In the genomic region with DNA sequence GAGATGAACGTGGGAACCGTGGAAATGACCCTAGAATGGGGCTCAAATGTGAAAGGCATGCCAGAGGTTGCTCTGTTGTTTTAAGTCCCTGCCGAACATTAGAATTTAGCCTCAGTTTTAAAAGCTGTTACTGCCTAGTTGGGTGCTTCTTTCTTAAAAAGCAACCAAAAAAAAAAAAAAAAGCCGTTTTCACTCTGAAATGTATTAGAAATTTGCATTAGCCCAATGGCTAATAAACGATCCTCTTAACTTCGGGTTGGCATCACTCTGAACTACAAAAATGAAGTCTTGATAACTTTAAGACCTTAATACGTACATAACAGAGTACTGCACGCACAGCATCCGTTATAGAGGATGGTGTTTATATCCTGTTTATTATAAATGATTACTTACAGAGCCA, we compare ENCODE assay signal across 8 mouse cellular contexts. TPM values are rescaled to one million over a fixed set of nuclear protein-coding genes. Genes with fewer than 3 reads are reported as not detected.
DNase-seq lines count a peak whose midpoint lies in the region; ATAC-seq and TF ChIP-seq lines count a peak whose summit lies in the region.

No protein-coding gene starts in this region.

- H3K9me3 ChIP-seq in heart, embryonic 11.5 days (replicated peaks; ENCODE audit: control insufficient read depth, low read length) = no peaks in the 10 kb centered on the region
- H3K9me3 ChIP-seq in forebrain, embryonic 15.5 days = no peaks in the 10 kb centered on the region
- peaks cover 3% of the 10 kb centered on the region; the same call in 1 of the 2 replicates for H3K9me3 ChIP-seq in liver, postnatal 0 days (ENCODE audit: low read length)

- peak overlapping the region; percentile 94 for H3K4me3 ChIP-seq in heart, embryonic 11.5 days (ENCODE audit: low read depth, low read length)
- H3K4me3 ChIP-seq in forebrain, embryonic 15.5 days = peak overlapping the region; percentile 91
- H3K4me3 ChIP-seq in liver, postnatal 0 days (ENCODE audit: low read depth, low read length) = peak overlapping the region; percentile 95

- H3K4me1 ChIP-seq in heart, embryonic 11.5 days (ENCODE audit: control insufficient read depth, insufficient read depth, low read length) = peaks cover 2% of the 10 kb centered on the region
- peaks cover 17% of the 10 kb centered on the region for H3K4me1 ChIP-seq in forebrain, embryonic 15.5 days
- H3K4me1 ChIP-seq in liver, postnatal 0 days (ENCODE audit: insufficient read depth) = peaks cover 8% of the 10 kb centered on the region; the same call in 1 of the 2 replicates

- H3K4me2 ChIP-seq in heart, embryonic 11.5 days = peak overlapping the region; percentile 92
- peak overlapping the region; percentile 55 for H3K4me2 ChIP-seq in forebrain, embryonic 15.5 days (replicated peaks)
- peak overlapping the region; percentile 100 for H3K4me2 ChIP-seq in liver, postnatal 0 days (ENCODE audit: low read depth, low read length)

- TF ChIP-seq CTCF in liver, postnatal 0 days (IDR thresholded peaks at IDR 0.05; ENCODE audit: low read depth) = no peak

- peak overlapping the region; percentile 99 for H3K27ac ChIP-seq in heart, embryonic 11.5 days (ENCODE audit: low read depth, low read length)
- H3K27ac ChIP-seq in forebrain, embryonic 15.5 days (replicated peaks) = peak overlapping the region; percentile 100
- H3K27ac ChIP-seq in liver, postnatal 0 days (ENCODE audit: low read depth) = peak overlapping the region; percentile 99

- intact Hi-C loops in heart, postnatal 14 days (cut with DNase I) = no loop called here

- 12% methylated on average over 9 of the region's 9 CpGs for WGBS in heart, embryonic 11.5 days (ENCODE audit: insufficient replicate concordance)
- 6% methylated on average over 9 of the region's 9 CpGs for WGBS in forebrain, embryonic 15.5 days
- WGBS in liver, postnatal 0 days (ENCODE audit: insufficient replicate concordance) = 7% methylated on average over 9 of the region's 9 CpGs

- no peak for ATAC-seq in heart, embryonic 11.5 days (replicated peaks; ENCODE audit: insufficient number of reproducible peaks, low FRiP score, low TSS enrichment)
- ATAC-seq in forebrain, embryonic 15.5 days (replicated peaks) = no peak
- ATAC-seq in liver, postnatal 0 days = no peak
- ATAC-seq in monocyte, adult 5-6 weeks (replicated peaks; ENCODE audit: insufficient number of reproducible peaks, low FRiP score, low TSS enrichment, poor library complexity, severe bottlenecking) = no peak

- no peaks in the 10 kb centered on the region for H3K27me3 ChIP-seq in heart, embryonic 11.5 days (ENCODE audit: control insufficient read depth, insufficient read depth, low read length)
- H3K27me3 ChIP-seq in forebrain, embryonic 15.5 days = no peaks in the 10 kb centered on the region
- no peaks in the 10 kb centered on the region for H3K27me3 ChIP-seq in liver, postnatal 0 days (ENCODE audit: insufficient read depth, low read length)

- DNase-seq in heart, postnatal 14 days = no peak
- peak; percentile 48 for DNase-seq in CD4-positive, CD25-positive, alpha-beta regulatory T cell, adult 2 months (ENCODE audit: low read depth, low spot score)
- no peak for DNase-seq in liver, postnatal 0 days
- DNase-seq in urinary bladder, postnatal 14 days (ENCODE audit: low spot score) = no peak
- DNase-seq in layer of hippocampus, postnatal 14 days (ENCODE audit: low spot score in 2 of 2) = no peak

- no peak for TF ChIP-seq EP300 in liver, postnatal 0 days (IDR thresholded peaks at IDR 0.05; ENCODE audit: low read depth)

- peak overlapping the region; percentile 96 for H3K9ac ChIP-seq in heart, embryonic 11.5 days (ENCODE audit: low read depth, low read length)
- peak overlapping the region; percentile 94 for H3K9ac ChIP-seq in forebrain, embryonic 15.5 days (replicated peaks)
- peak overlapping the region; percentile 84 for H3K9ac ChIP-seq in liver, postnatal 0 days (replicated peaks)

- no peaks in the 10 kb centered on the region for H3K36me3 ChIP-seq in heart, embryonic 11.5 days (ENCODE audit: control insufficient read depth, insufficient read depth, low read length)
- no peaks in the 10 kb centered on the region for H3K36me3 ChIP-seq in forebrain, embryonic 15.5 days
- H3K36me3 ChIP-seq in liver, postnatal 0 days (replicated peaks; ENCODE audit: insufficient read depth, low read length) = no peaks in the 10 kb centered on the region

RNA-seq across cellular contexts. Expression of gene Elf2, which starts 1.7 kb away (rescaled TPM):
- polyA plus RNA-seq in heart, embryonic 11.5 days (2014; fragmentation: Nextera tagmentation; extraction: Ambion mirVana) = 44.5 and 48.2 TPM in 2 replicates
- total RNA-seq in heart, postnatal 14 days (2021) = 10 to 100 TPM; 72.0 to 72.9 TPM
- 53.6 and 54.8 TPM in 2 replicates for polyA plus RNA-seq in forebrain, embryonic 15.5 days (2015; fragmentation: Nextera tagmentation; extraction: Ambion mirVana)
- polyA plus RNA-seq in liver, postnatal 0 days (2015; fragmentation: Nextera tagmentation; extraction: Ambion mirVana) = 19.6 and 22.1 TPM in 2 replicates
- total RNA-seq in monocyte, adult 5-6 weeks (2017) = 183 to 185 TPM (median 183 TPM) in 3 replicates
- total RNA-seq in layer of hippocampus, postnatal 14 days (2021) = 10 to 100 TPM; 33.6 to 39.0 TPM

RNA-seq across cellular contexts. Expression of gene Mgarp, which starts 54.4 kb away (rescaled TPM):
- 14.2 and 15.4 TPM in 2 replicates for polyA plus RNA-seq in heart, embryonic 11.5 days (2014; fragmentation: Nextera tagmentation; extraction: Ambion mirVana)
- under 1 TPM; 0.33 to 0.34 TPM for total RNA-seq in heart, postnatal 14 days (2021)
- 0.50 and 0.60 TPM in 2 replicates for polyA plus RNA-seq in forebrain, embryonic 15.5 days (2015; fragmentation: Nextera tagmentation; extraction: Ambion mirVana)
- 0.34 and 0.60 TPM in 2 replicates for polyA plus RNA-seq in liver, postnatal 0 days (2015; fragmentation: Nextera tagmentation; extraction: Ambion mirVana)
- 1.5 TPM in 1 of 3 replicates, not detected in the others for total RNA-seq in monocyte, adult 5-6 weeks (2017)
- not detected for total RNA-seq in layer of hippocampus, postnatal 14 days (2021)
